Mouse (Mus musculus) NIH3T3 (cell line): ENCODE results near the gene Il12rb1.

ENCODE experiments used
- DNase-seq: peaks from one replicate; pipeline ENCODE4 v3.0.0-alpha.2; 2012; ENCODE audit warnings: low read depth

Gene Il12rb1

DNA sequence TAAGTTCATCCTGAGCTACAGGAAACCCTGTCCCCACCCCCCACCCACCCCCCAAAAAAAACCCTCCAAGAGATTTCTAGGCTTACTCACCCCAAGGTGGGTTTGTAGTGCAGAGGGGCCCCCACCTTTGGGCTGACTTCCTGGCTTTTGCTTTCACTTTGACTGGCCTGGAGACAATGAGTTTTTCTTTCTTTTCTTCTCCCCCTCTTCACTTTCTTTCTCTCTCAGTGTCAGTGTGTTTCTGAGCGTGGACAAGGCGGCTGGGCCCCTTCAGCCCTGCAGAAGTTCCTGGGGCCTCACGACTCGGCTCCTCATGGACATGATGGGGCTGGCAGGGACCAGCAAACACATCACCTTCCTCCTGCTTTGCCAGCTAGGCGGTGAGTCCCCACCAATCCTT is at the start of gene Il12rb1:
TSS of gene Il12rb1 (plus strand) at position 211 of the 400 bp plus-strand sequence.
- no peak for DNase-seq

DNA sequence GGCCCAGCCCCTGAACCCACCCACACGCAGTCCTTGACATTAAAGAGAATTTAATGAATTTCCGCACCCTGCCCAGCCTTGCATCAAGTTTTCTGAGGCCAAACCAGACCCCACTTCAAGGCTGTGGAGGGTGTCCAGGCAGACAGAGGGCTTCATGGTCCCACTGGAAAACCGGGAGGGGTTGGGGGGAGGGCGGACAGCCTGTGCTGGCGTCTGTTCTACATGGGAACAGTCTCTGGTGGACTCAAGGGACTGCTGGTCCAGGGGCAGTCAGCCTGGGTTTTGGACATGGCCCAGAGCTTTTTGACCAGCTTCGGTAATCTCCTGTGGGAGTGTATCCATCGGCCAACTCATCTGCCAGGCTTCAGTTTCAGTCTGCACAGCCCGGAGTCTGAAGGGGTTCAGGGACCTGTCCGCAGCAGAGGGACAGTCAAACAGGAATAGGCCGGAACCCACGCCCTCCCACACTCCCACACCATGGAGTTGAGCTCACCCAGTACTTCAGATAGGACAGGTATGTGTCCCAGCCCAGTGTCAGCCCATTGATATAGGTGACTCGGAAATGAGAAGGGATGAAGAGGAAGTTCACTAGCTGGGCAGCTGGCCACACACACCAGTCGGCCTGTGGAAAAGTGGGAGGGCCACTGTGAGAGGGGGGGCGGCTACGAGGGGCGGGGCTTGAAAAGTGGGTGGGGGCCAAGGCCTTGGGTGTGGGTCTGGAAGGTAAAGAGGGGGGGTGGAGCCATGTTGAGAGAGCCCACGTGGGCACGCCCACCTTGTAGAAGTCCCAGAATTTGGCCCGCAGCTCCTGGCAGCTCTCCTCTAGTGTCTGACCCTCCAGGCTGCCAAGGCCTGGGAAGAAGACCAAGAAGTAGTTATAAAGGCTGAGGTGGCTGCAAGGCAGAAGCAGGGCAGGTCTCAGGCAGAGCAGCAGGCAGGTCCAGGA is 49.4 kb upstream of the Il12rb1 start:
- DNase-seq: peak; percentile 66

GRCm38 (mm10) chr8:70760350-70760749 is 47.9 kb upstream of the Il12rb1 start:
- peak; percentile 40 for DNase-seq

- peak; percentile 98 for DNase-seq
Observed at GRCm38 (mm10) chr8:70760775-70761406, 47.4 kb upstream of the Il12rb1 start, which contains the start of gene Mpv17l2. Gene Mpv17l2, minus strand, starts transcription at chr8:70760946.

GRCm38 (mm10) chr8:70762118-70762517 is 46.1 kb upstream of the Il12rb1 start:
- no peak for DNase-seq

- DNase-seq: peak; percentile 78
Observed at GRCm38 (mm10) chr8:70763354-70763753, 44.9 kb upstream of the Il12rb1 start.

DNA sequence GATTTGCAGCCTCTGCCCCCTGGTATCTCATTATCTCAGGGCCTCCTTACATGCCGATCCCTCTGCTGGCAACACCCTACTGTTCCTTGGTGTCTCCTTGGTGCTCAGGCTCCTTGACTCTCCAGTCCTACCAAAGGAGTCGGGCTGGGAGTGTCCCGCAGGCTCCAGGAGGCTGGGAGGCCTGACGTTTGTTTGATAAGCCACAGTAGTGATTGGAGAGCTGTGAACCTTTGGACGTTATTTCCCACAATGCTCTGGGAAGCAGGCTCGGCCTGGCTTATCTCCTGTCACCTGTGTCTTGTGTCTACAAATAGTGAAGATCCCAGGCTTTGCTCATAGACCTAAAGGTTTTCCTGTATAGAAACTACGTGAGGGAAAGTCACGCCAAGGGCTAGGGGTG is 44.2 kb upstream of the Il12rb1 start:
- DNase-seq: no peak

- DNase-seq: no peak
Observed at GRCm38 (mm10) chr8:70764676-70765075, 43.6 kb upstream of the Il12rb1 start.

GRCm38 (mm10) chr8:70765329-70765728 is 42.9 kb upstream of the Il12rb1 start:
- DNase-seq: no peak

- DNase-seq: peak; percentile 55
Observed at GRCm38 (mm10) chr8:70765838-70766570, 42.2 kb upstream of the Il12rb1 start.

- DNase-seq: peak; percentile 88
Observed at GRCm38 (mm10) chr8:70766571-70767440, 41.4 kb upstream of the Il12rb1 start.

GRCm38 (mm10) chr8:70767503-70767902 is 40.7 kb upstream of the Il12rb1 start:
- no peak for DNase-seq

DNA sequence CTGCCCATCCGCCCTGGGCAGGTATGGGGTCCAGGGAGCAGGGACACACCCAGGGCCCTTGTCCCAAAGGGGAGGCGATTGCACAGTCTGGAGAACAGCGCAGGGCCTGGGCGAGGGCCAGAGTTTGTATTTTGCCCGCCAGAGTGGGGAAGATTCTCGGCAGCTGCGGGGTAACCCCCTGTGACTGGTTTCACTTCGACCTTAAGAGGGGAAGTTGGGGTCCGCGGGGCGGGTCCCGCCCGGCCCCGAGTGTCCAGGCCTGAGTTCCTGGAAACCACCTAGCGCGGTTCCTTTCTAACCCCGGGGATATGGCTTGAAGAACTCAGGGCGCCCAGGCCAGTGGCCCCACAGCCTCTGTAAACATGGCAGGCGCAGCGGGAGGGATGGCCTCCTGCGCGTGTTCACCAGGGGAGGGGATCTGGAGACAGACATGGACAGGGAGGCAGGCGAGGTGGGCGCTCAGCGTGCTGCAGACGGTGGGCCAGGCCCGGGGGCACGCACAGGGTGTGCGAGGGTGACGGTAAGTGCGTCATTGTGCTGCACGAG is 39.9 kb upstream of the Il12rb1 start:
- DNase-seq: no peak

DNA sequence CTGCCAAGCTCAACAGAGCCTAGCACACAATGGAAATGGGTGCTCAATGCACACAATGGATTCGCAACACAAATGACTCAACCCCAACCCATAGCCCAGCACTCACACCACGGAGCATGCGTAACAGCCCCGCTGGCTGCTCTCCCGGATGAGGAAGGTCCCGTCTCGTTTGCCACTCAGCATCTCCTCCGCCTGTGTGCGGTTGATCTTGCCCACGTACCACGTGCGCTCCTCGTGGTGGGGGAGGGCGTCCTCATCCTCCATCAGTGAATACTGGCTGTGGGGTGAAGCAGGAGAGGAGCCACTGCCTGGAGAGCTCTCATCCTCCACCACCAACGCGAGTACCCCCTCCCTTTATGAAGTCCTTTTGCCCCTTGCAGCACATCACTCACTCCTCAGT is 39.3 kb upstream of the Il12rb1 start:
- DNase-seq: no peak

GRCm38 (mm10) chr8:70769359-70769758 is 38.9 kb upstream of the Il12rb1 start:
- DNase-seq: peak; percentile 98

GRCm38 (mm10) chr8:70769858-70770257 is 38.4 kb upstream of the Il12rb1 start:
- DNase-seq: no peak

DNA sequence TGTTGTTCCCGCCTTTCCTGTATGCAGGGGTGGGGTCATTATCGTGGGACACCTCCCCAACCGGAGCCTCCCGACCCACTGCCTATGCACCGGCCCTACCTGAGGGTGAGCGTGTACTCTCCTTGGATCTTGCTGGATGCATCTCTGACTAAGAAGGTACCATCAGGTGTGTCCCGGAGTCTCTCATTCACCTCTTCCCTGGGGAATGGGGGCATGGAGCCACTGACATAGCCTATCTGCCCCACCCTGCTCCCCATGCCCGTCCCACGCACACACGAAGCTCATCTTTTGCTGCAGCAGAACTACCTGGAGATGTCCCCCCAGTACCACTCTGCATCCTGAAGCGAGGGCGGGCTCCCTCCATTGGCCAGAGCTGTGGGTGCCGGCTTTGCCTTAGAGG is 37.5 kb upstream of the Il12rb1 start:
- no peak for DNase-seq

DNA sequence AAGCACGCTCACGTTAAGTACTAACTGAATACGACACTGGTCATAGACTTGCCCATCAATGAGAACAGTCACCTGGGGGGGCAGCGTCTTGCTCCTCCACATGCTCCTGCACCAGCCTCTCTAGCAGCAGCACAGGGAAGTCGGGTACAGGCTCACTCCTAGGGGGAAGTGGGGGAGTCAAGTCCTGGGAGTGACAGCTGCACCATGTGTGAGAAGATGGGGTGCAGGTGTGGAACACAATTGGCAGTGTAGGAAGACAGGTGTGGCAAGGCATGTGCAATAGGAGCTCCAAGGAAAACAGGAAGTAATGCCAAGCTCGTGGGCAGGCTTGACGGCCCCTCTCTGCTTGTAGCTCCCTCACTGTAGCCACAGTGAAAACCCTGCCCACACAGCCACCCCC is 37.0 kb upstream of the Il12rb1 start:
- DNase-seq: no peak

- DNase-seq: no peak
Observed at GRCm38 (mm10) chr8:70772075-70772474, 36.2 kb upstream of the Il12rb1 start.

DNA sequence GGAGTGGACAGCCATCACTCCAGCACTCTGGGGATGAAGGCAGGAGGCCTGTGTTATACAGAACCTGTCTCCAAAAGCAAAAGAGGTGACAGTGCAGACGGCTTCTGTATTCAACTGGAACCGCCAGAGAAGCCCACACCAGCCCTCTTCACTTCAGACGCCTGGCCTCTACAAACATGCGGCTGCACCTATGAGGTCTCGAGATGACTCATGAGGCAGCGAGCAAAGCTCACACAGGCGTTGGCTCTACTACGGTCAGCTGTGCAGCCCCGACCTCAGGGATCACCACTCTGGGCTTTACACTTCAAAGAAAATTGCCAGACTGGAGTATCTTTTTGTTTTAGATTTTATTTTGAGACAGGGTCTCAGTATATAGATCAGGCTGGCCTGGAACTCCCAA is 35.4 kb upstream of the Il12rb1 start:
- DNase-seq: peak; percentile 78

DNA sequence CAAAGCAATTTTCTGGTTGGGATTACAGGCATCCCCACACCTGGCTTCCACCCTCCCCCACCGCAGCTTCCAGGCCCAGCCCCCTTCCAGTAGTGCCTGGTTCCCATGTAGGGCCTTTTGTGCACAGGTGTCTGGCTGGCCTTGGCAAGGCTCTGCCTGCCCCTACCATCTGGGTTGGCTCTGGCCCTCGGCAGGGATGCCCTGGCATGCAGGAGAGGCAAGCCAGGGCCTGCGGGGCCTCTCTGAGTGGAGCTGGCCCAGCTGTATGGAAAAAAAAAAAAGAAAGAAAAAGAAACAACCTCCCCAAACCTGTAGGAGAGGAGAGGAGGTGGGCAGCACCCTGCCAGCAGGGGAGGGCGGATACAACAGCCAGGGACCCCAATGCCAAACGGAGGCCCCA is 34.8 kb upstream of the Il12rb1 start:
- peak; percentile 39 for DNase-seq
